Mouse (Mus musculus) lung, embryonic 16.5 days (tissue): ENCODE results near the gene Olfr566. TPM values are rescaled to one million over a fixed set of nuclear protein-coding genes. Genes with fewer than 3 reads are reported as not detected.

Experiments
- ATAC-seq: fragments of 200-750 bp; cut with Nextera tagmentation; 2 replicates; pipeline ENCODE4 v1.8.0; 2017; ENCODE audit warnings: low read depth, mild to moderate bottlenecking, moderate library complexity
- H3K27ac ChIP-seq: fragments of 300-500 bp; sonication (generic); 2 replicates; pipeline ENCODE4 v1.5.1; 2014; ENCODE audit warnings: mild to moderate bottlenecking, control low read depth, low read length
- H3K27me3 ChIP-seq: fragments of 300-500 bp; sonication (generic); 2 replicates; pipeline ENCODE4 v1.6.1; 2014; ENCODE audit warnings: low read depth, low read length, mixed read lengths; ENCODE audit not compliant: control insufficient read depth, insufficient read depth
- H3K36me3 ChIP-seq: fragments of 300-500 bp; sonication (generic); 2 replicates; pipeline ENCODE4 v1.6.1; 2014; ENCODE audit warnings: low read length; ENCODE audit not compliant: control insufficient read depth, insufficient read depth
- H3K4me1 ChIP-seq: fragments of 300-500 bp; sonication (generic); replicated peaks from 2 replicates; pipeline ENCODE4 v1.6.1; 2014; ENCODE audit warnings: low read length, mixed read lengths; ENCODE audit not compliant: control insufficient read depth, insufficient read depth
- H3K4me2 ChIP-seq: fragments of 300-500 bp; sonication (generic); 2 replicates; pipeline ENCODE4 v1.6.1; 2014; ENCODE audit warnings: low read depth, low read length, control low read depth
- H3K4me3 ChIP-seq: fragments of 300-500 bp; sonication (generic); 2 replicates; pipeline ENCODE4 v1.5.1; 2014; ENCODE audit warnings: mild to moderate bottlenecking, low read length, control low read depth
- H3K9ac ChIP-seq: fragments of 300-500 bp; sonication (generic); 2 replicates; pipeline ENCODE4 v1.6.1; 2014; ENCODE audit warnings: low read length, control low read depth
- H3K9me3 ChIP-seq: fragments of 300-500 bp; sonication (generic); 2 replicates; pipeline ENCODE4 v1.6.1; 2016; ENCODE audit warnings: low read length; ENCODE audit not compliant: control insufficient read depth
- WGBS: fragments of 180-500 bp; shearing (Covaris S2); extraction: QIAGEN DNeasy Blood & Tissue Kit; methylation state at CpG from one replicate; pipeline ENCODE4 v1.1.7; 2014; 5-methylcytosine and 5-hydroxymethylcytosine counted together
- polyA plus RNA-seq: library from polyadenylated mRNA; unstranded; fragments of >200 nt; fragmentation: Nextera tagmentation; extraction: Ambion mirVana; gene quantifications from 2 replicates; pipeline ENCODE4 v1.2.1, GENCODE M21; 2015

The Olfr566 gene
- not detected in 2 replicates for polyA plus RNA-seq

GRCm38 (mm10) chr7:102858665-102859064 is at the start of gene Olfr566:
TSS of gene Olfr566 (minus strand) at chr7:102858765.
- ATAC-seq, result no peak
- 79% methylated on average over 1 of the region's 1 CpGs for WGBS

GRCm38 (mm10) chr7:102890782-102891181 is 32.2 kb upstream of the Olfr566 start, which contains the start of gene Olfr569:
TSS of gene Olfr569 (minus strand) at chr7:102890882.
- Histone ChIP-seq H3K9me3 (no peaks in the 10 kb centered on the region), H3K4me1 (no peaks in the 10 kb centered on the region), H3K36me3 (no peaks in the 10 kb centered on the region), H3K9ac (no peak within 1 kb of the TSS), H3K4me2 (no peak within 1 kb of the TSS), H3K27me3 (no peaks in the 10 kb centered on the region), H3K27ac (no peak within 1 kb of the TSS), H3K4me3 (no peak within 1 kb of the TSS)
- WGBS, result 61% methylated on average over 3 of the region's 3 CpGs
- no peak for ATAC-seq

More at GRCm38 (mm10) chr7:102858665-102859064, at the start of gene Olfr566:
- H3K27ac ChIP-seq, result no peak within 1 kb of the TSS
- no peaks in the 10 kb centered on the region for H3K27me3 ChIP-seq
- H3K4me2 ChIP-seq, result no peak within 1 kb of the TSS
- no peaks in the 10 kb centered on the region for H3K36me3 ChIP-seq
- no peaks in the 10 kb centered on the region for H3K4me1 ChIP-seq
- H3K9me3 ChIP-seq, result no peaks in the 10 kb centered on the region
- no peak within 1 kb of the TSS for H3K4me3 ChIP-seq
- no peak within 1 kb of the TSS for H3K9ac ChIP-seq

- no peak within 1 kb of the TSS for H3K4me2 ChIP-seq
- no peaks in the 10 kb centered on the region for H3K4me1 ChIP-seq
- H3K9ac ChIP-seq, result no peak within 1 kb of the TSS
- no peaks in the 10 kb centered on the region for H3K9me3 ChIP-seq
- H3K4me3 ChIP-seq, result no peak within 1 kb of the TSS
- no peak within 1 kb of the TSS for H3K27ac ChIP-seq
- ATAC-seq, result no peak
- H3K36me3 ChIP-seq, result no peaks in the 10 kb centered on the region
- no peaks in the 10 kb centered on the region for H3K27me3 ChIP-seq
These were observed 18.3 kb upstream of the Olfr566 start, which contains the start of gene Olfr568 for GRCm38 (mm10) chr7:102876822-102877221. TSS of gene Olfr568 (plus strand) at chr7:102877122.

GRCm38 (mm10) chr7:102855807-102856206 is 2.8 kb downstream of the Olfr566 start:
- no peak overlapping the region for H3K4me3 ChIP-seq
- ATAC-seq, result no peak
- no peaks in the 10 kb centered on the region for H3K9me3 ChIP-seq
- no peaks in the 10 kb centered on the region for H3K36me3 ChIP-seq
- H3K4me1 ChIP-seq, result no peaks in the 10 kb centered on the region
- H3K27ac ChIP-seq, result no peak overlapping the region
- H3K9ac ChIP-seq, result no peak overlapping the region
- H3K27me3 ChIP-seq, result no peaks in the 10 kb centered on the region
- no peak overlapping the region for H3K4me2 ChIP-seq

Other genes starting within 250 kb of the Olfr566 start
- not detected in 2 replicates for gene Olfr553, start 240.5 kb downstream of the Olfr566 start, polyA plus RNA-seq
- gene Olfr554, start 220.3 kb downstream of the Olfr566 start, polyA plus RNA-seq, result not detected in 2 replicates
- gene Olfr555, start 199.9 kb downstream of the Olfr566 start, polyA plus RNA-seq, result not detected in 2 replicates
- gene Olfr556, start 193.9 kb downstream of the Olfr566 start, polyA plus RNA-seq, result not detected in 2 replicates
- 15.6 and 17.3 TPM in 2 replicates for gene Trim68, start 171.4 kb downstream of the Olfr566 start, polyA plus RNA-seq
- not detected in 2 replicates for gene Olfr557, start 162.9 kb downstream of the Olfr566 start, polyA plus RNA-seq
- gene Olfr558, start 156.6 kb downstream of the Olfr566 start, polyA plus RNA-seq, result 0.47 and 0.48 TPM in 2 replicates
- gene Olfr33, start 139.7 kb downstream of the Olfr566 start, polyA plus RNA-seq, result not detected in 2 replicates
- not detected in 2 replicates for gene Olfr559, start 131.3 kb downstream of the Olfr566 start, polyA plus RNA-seq
- gene Olfr560, start 99.4 kb downstream of the Olfr566 start, polyA plus RNA-seq, result not detected in 2 replicates
- gene Olfr78, start 99.3 kb downstream of the Olfr566 start, polyA plus RNA-seq, result 0.23 and 0.25 TPM in 2 replicates
- gene Olfr561, start 87.5 kb downstream of the Olfr566 start, polyA plus RNA-seq, result not detected in 2 replicates
- not detected in 2 replicates for gene Olfr564, start 55.3 kb downstream of the Olfr566 start, polyA plus RNA-seq
- gene Olfr568, start 18.4 kb upstream of the Olfr566 start, polyA plus RNA-seq, result not detected in 2 replicates
- not detected in 2 replicates for gene Olfr569, start 32.1 kb upstream of the Olfr566 start, polyA plus RNA-seq
- not detected in 2 replicates for gene Olfr570, start 35.8 kb upstream of the Olfr566 start, polyA plus RNA-seq
- gene Olfr571, start 58.8 kb upstream of the Olfr566 start, polyA plus RNA-seq, result not detected in 2 replicates
- not detected in 2 replicates for gene Olfr572, start 65.6 kb upstream of the Olfr566 start, polyA plus RNA-seq
- not detected in 2 replicates for gene Olfr573-ps1, start 83.8 kb upstream of the Olfr566 start, polyA plus RNA-seq
- gene Olfr574, start 89.7 kb upstream of the Olfr566 start, polyA plus RNA-seq, result not detected in 2 replicates
- gene Olfr575, start 100.0 kb upstream of the Olfr566 start, polyA plus RNA-seq, result not detected in 2 replicates
- not detected in 2 replicates for gene Olfr576, start 103.9 kb upstream of the Olfr566 start, polyA plus RNA-seq
- gene Olfr577, start 117.2 kb upstream of the Olfr566 start, polyA plus RNA-seq, result not detected in 2 replicates
- not detected in 2 replicates for gene Olfr578, start 130.6 kb upstream of the Olfr566 start, polyA plus RNA-seq
- gene Olfr582, start 179.3 kb upstream of the Olfr566 start, polyA plus RNA-seq, result not detected in 2 replicates
- gene Olfr583, start 192.5 kb upstream of the Olfr566 start, polyA plus RNA-seq, result not detected in 2 replicates
- gene Olfr584, start 223.1 kb upstream of the Olfr566 start, polyA plus RNA-seq, result not detected in 2 replicates
- not detected in 2 replicates for gene Olfr585, start 239.0 kb upstream of the Olfr566 start, polyA plus RNA-seq